Mouse (Mus musculus) bone marrow, adult 2 months (tissue): ENCODE data around the gene 3110082I17Rik.

Experiments
- CTCF ChIP-seq: fragments of 200-500 bp; IDR thresholded peaks from 2 replicates; pipeline ENCODE4 v1.5.1; 2011; ENCODE audit warnings: low read length, control low read depth; ENCODE audit not compliant: control insufficient read depth, insufficient read depth
- POLR2A ChIP-seq: fragments of 200-500 bp; IDR thresholded peaks from 2 replicates; pipeline ENCODE4 v1.6.1; 2011; ENCODE audit warnings: low read depth, mild to moderate bottlenecking, control low read depth, low read length, borderline replicate concordance; ENCODE audit not compliant: control insufficient read depth

DNA sequence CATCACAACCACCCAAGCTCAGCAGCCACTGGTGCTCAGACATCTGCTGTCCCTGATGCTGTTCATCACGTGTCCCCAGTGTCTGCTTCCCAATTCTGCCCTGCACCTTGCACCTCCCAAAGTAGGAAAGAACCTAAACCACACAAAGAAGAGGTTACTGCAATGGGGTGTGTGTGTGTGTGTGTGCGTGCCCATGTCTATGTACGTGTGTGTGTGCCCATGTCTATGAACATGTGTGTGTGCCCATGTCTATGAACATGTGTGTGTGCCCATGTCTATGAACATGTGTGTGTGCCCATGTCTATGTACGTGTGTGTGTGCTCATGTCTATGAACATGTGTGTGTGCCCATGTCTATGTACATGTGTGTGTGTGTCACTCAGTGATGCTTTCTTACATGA, 64.8 kb downstream of the 3110082I17Rik start:
- TF ChIP-seq CTCF (no peak), POLR2A (no peak)
